Mouse (Mus musculus): ENCODE results near the gene Grin3b. TPM values are rescaled to one million over a fixed set of nuclear protein-coding genes. Genes with fewer than 3 reads are reported as not detected.

Grin3b gene
- polyA plus RNA-seq, 1 experiment from 2014 or later, result 0.34 TPM

DNA sequence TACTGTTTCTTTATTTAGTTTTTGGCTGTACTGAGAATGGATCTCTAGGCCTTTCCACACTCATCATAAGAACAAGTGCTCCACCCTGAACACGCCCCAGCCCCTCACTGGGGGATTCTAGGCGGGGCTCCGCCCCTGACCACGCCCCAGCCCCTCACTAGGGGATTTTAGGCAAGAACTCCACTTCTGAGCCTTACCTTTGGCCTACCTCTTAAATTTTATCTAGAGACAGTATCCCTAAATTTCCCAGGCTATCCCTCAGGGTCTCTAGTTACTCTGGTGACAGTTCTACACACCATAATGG is 54.5 kb downstream of the Grin3b start:
- no peaks in the 10 kb centered on the region for H3K9me3 ChIP-seq
- no peaks in the 10 kb centered on the region for H3K36me3 ChIP-seq (replicated peaks)
- H3K4me3 ChIP-seq, result no peak overlapping the region
- no peak overlapping the region for H3K27ac ChIP-seq
- no peak for ATAC-seq (replicated peaks)
- no peaks in the 10 kb centered on the region for H3K4me1 ChIP-seq
- WGBS, result 59% methylated on average over 4 of the region's 4 CpGs
- H3K4me2 ChIP-seq, result no peak overlapping the region
- H3K9ac ChIP-seq, result no peak overlapping the region
- peaks cover 4% of the 10 kb centered on the region; the same call in 1 of the 2 replicates for H3K27me3 ChIP-seq (replicated peaks)

DNA sequence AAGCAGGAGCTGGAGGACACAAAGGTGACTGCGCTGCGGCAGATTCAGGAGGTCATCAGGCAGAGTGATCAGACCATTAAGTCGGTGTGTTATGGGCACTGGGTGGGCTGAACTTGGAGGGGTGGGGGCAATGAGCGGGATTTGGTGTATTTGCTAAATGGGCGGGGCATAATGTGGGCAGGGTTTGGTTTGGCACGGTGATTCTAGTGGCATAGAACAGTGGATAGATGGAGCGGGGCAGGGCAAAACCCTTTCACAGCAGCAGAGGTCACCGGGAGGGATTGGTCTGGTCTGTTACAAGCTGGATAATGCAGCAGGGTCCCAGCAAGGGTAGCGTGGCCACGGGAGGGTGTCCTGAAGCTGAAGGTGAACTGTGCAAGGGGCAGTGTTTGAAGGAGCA is 54.9 kb downstream of the Grin3b start:
- peaks cover 3% of the 10 kb centered on the region; the same call in 1 of the 2 replicates for H3K27me3 ChIP-seq (replicated peaks)
- H3K4me1 ChIP-seq, result no peaks in the 10 kb centered on the region
- H3K9ac ChIP-seq, result no peak overlapping the region
- H3K4me2 ChIP-seq, result no peak overlapping the region
- WGBS, result 76% methylated on average over 10 of the region's 10 CpGs
- no peak overlapping the region for H3K27ac ChIP-seq
- no peaks in the 10 kb centered on the region for H3K36me3 ChIP-seq (replicated peaks)
- no peaks in the 10 kb centered on the region for H3K9me3 ChIP-seq
- H3K4me3 ChIP-seq, result no peak overlapping the region
- no peak for ATAC-seq (replicated peaks)

DNA sequence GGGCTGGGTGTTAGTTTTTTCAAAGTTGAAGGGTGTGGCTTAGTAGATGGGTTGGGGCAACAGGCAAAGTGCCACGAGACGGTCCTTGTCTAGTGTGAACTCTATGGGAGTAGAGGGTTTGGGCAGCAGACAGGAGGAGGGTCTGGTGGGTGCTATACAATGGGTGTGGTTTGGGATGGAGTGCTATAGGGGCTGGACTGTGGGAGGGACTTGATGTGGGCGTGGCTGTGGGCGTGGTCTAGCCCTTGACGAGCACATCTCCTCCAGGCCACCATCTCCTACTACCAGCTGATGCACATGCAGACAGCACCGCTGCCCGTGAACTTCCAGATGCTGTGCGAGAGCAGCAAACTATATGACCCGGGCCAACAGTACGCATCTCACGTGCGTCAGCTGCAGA is 55.4 kb downstream of the Grin3b start:
- H3K4me1 ChIP-seq, result no peaks in the 10 kb centered on the region
- H3K9ac ChIP-seq, result no peak overlapping the region
- no peaks in the 10 kb centered on the region for H3K36me3 ChIP-seq (replicated peaks)
- H3K4me2 ChIP-seq, result no peak overlapping the region
- no peak for ATAC-seq (replicated peaks)
- H3K4me3 ChIP-seq, result no peak overlapping the region
- no peaks in the 10 kb centered on the region for H3K27me3 ChIP-seq (replicated peaks)
- no peaks in the 10 kb centered on the region for H3K9me3 ChIP-seq
- H3K27ac ChIP-seq, result no peak overlapping the region
- 62% methylated on average over 12 of the region's 12 CpGs for WGBS

Other genes with a start within 250 kb of the Grin3b start
- 48.3 and 50.6 TPM in 2 replicates for gene Polrmt, start 224.1 kb upstream of the Grin3b start, polyA plus RNA-seq (2015; fragmentation: Nextera tagmentation; extraction: Ambion mirVana)
- 1.4 and 1.6 TPM in 2 replicates for gene Fgf22, start 215.6 kb upstream of the Grin3b start, polyA plus RNA-seq (2015; fragmentation: Nextera tagmentation; extraction: Ambion mirVana)
- 109 and 117 TPM in 2 replicates for gene Rnf126, start 203.8 kb upstream of the Grin3b start, polyA plus RNA-seq (2015; fragmentation: Nextera tagmentation; extraction: Ambion mirVana)
- 1.9 and 2.0 TPM in 2 replicates for gene Fstl3, start 193.4 kb upstream of the Grin3b start, polyA plus RNA-seq (2015; fragmentation: Nextera tagmentation; extraction: Ambion mirVana)
- 0.17 TPM in 1 of 2 replicates, not detected in the other for gene Prss57, start 179.8 kb upstream of the Grin3b start, polyA plus RNA-seq (2015; fragmentation: Nextera tagmentation; extraction: Ambion mirVana)
- gene Palm, start 177.1 kb upstream of the Grin3b start, polyA plus RNA-seq (2015; fragmentation: Nextera tagmentation; extraction: Ambion mirVana), result 337 and 348 TPM in 2 replicates
- 0.23 and 0.85 TPM in 2 replicates for gene Misp, start 149.7 kb upstream of the Grin3b start, polyA plus RNA-seq (2015; fragmentation: Nextera tagmentation; extraction: Ambion mirVana)
- gene Ptbp1, start 116.3 kb upstream of the Grin3b start, polyA plus RNA-seq (2015; fragmentation: Nextera tagmentation; extraction: Ambion mirVana), result 72.7 and 79.4 TPM in 2 replicates
- 12.2 and 13.3 TPM in 2 replicates for gene Prtn3, start 96.2 kb upstream of the Grin3b start, polyA plus RNA-seq (2015; fragmentation: Nextera tagmentation; extraction: Ambion mirVana)
- 496 and 503 TPM in 2 replicates for gene Plppr3, start 96.1 kb upstream of the Grin3b start, polyA plus RNA-seq (2015; fragmentation: Nextera tagmentation; extraction: Ambion mirVana)
- gene Elane, start 84.5 kb upstream of the Grin3b start, polyA plus RNA-seq (2015; fragmentation: Nextera tagmentation; extraction: Ambion mirVana), result 1.2 TPM in 1 of 2 replicates, not detected in the other
- not detected in 2 replicates for gene Cfd, start 79.9 kb upstream of the Grin3b start, polyA plus RNA-seq (2015; fragmentation: Nextera tagmentation; extraction: Ambion mirVana)
- 64.5 and 66.5 TPM in 2 replicates for gene Med16, start 61.8 kb upstream of the Grin3b start, polyA plus RNA-seq (2015; fragmentation: Nextera tagmentation; extraction: Ambion mirVana)
- gene Gm26602, start 59.9 kb upstream of the Grin3b start, polyA plus RNA-seq (2015; fragmentation: Nextera tagmentation; extraction: Ambion mirVana), result not detected in 2 replicates
- 3.1 and 3.3 TPM in 2 replicates for gene Kiss1r, start 53.7 kb upstream of the Grin3b start, polyA plus RNA-seq (2015; fragmentation: Nextera tagmentation; extraction: Ambion mirVana)
- gene R3hdm4, start 49.5 kb upstream of the Grin3b start, polyA plus RNA-seq (2015; fragmentation: Nextera tagmentation; extraction: Ambion mirVana), result 292 and 296 TPM in 2 replicates
- 2.9 and 4.7 TPM in 2 replicates for gene Arid3a, start 43.7 kb upstream of the Grin3b start, polyA plus RNA-seq (2015; fragmentation: Nextera tagmentation; extraction: Ambion mirVana)
- 87.3 and 87.5 TPM in 2 replicates for gene Wdr18, start 10.6 kb upstream of the Grin3b start, polyA plus RNA-seq (2015; fragmentation: Nextera tagmentation; extraction: Ambion mirVana)
- 24.3 and 28.3 TPM in 2 replicates for gene Tmem259, start 13.6 kb downstream of the Grin3b start, polyA plus RNA-seq (2015; fragmentation: Nextera tagmentation; extraction: Ambion mirVana)
- 28.6 and 34.4 TPM in 2 replicates for gene Cnn2, start 17.9 kb downstream of the Grin3b start, polyA plus RNA-seq (2015; fragmentation: Nextera tagmentation; extraction: Ambion mirVana)
- gene Abca7, start 25.8 kb downstream of the Grin3b start, polyA plus RNA-seq (2015; fragmentation: Nextera tagmentation; extraction: Ambion mirVana), result 4.4 and 4.8 TPM in 2 replicates
- 1.9 and 2.2 TPM in 2 replicates for gene Arhgap45, start 45.9 kb downstream of the Grin3b start, polyA plus RNA-seq (2015; fragmentation: Nextera tagmentation; extraction: Ambion mirVana)
- gene Polr2e, start 69.1 kb downstream of the Grin3b start, polyA plus RNA-seq (2015; fragmentation: Nextera tagmentation; extraction: Ambion mirVana), result 132 and 148 TPM in 2 replicates
- 522 and 546 TPM in 2 replicates for gene Gpx4, start 76.5 kb downstream of the Grin3b start, polyA plus RNA-seq (2015; fragmentation: Nextera tagmentation; extraction: Ambion mirVana)
- gene Sbno2, start 134.9 kb downstream of the Grin3b start, polyA plus RNA-seq (2015; fragmentation: Nextera tagmentation; extraction: Ambion mirVana), result 13.8 and 16.8 TPM in 2 replicates
- gene Stk11, start 145.1 kb downstream of the Grin3b start, polyA plus RNA-seq (2015; fragmentation: Nextera tagmentation; extraction: Ambion mirVana), result 19.6 and 20.5 TPM in 2 replicates
- gene Atp5d, start 167.9 kb downstream of the Grin3b start, polyA plus RNA-seq (2015; fragmentation: Nextera tagmentation; extraction: Ambion mirVana), result 444 and 468 TPM in 2 replicates
- gene Cbarp, start 170.1 kb downstream of the Grin3b start, polyA plus RNA-seq (2015; fragmentation: Nextera tagmentation; extraction: Ambion mirVana), result 65.7 and 66.9 TPM in 2 replicates
- 29.5 and 29.9 TPM in 2 replicates for gene Midn, start 177.6 kb downstream of the Grin3b start, polyA plus RNA-seq (2015; fragmentation: Nextera tagmentation; extraction: Ambion mirVana)
- gene Cirbp, start 195.3 kb downstream of the Grin3b start, polyA plus RNA-seq (2015; fragmentation: Nextera tagmentation; extraction: Ambion mirVana), result 364 and 392 TPM in 2 replicates
- gene 1600002K03Rik, start 202.2 kb downstream of the Grin3b start, polyA plus RNA-seq (2015; fragmentation: Nextera tagmentation; extraction: Ambion mirVana), result 13.3 and 14.7 TPM in 2 replicates
- gene Efna2, start 208.8 kb downstream of the Grin3b start, polyA plus RNA-seq (2015; fragmentation: Nextera tagmentation; extraction: Ambion mirVana), result 53.4 and 54.6 TPM in 2 replicates